Mouse (Mus musculus): ENCODE measurements around the gene Abtb2. TPM values are rescaled to one million over a fixed set of nuclear protein-coding genes. Genes with fewer than 3 reads are reported as not detected.
A peak's percentile ranks its signal among the peaks of the same experiment; 100 is the strongest.
"Not testable (repeated sequence)": the region's sequence is repeated elsewhere in the genome, so short reads cannot be mapped to it uniquely, and the experiment has no call there.

Abtb2 gene
- 14.1 and 15.9 TPM in 2 replicates for polyA plus RNA-seq (2014; fragmentation: Nextera tagmentation; extraction: Ambion mirVana)

DNA sequence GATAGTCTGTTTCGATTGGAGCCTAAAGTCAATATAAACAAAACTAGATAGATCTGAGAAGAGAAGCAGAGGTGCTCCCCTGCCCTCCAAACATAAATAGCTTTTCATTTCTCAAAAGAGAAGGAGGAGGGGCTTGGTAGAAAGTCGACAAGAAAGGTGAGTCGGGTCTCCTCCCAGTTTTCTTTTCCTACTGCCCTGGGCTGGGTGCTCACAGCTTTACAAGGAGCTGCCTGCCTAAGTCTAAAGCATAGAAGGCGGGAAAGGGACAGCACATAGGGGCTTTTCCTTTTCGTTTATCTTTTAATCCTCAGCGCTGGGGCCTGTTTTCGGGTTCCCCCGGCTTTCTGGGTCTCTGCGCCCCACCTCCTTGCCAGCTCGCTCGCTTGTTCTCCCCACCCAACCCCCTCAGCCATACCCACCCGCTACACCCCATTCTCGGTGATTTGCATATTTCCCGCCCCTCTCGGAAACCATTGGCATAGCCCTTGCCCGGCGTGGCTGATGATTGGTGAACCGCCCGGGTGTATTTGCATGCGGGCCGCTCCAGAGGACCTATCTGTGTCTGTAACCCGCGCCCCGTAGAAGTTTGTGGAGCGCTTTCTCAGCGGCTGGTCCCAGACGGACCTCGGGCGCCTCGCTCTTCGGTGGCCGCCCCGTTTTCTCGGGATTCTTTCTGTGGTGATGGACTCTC lies at the start of gene Abtb2:
TSS of gene Abtb2 (plus strand) at position 579 of the 691 bp plus-strand sequence.
- Histone ChIP-seq H3K9me3 (ENCODE audit: control insufficient read depth, low read length) (no peaks in the 10 kb centered on the region), H3K9ac (ENCODE audit: low read length) (peak within 1 kb of the TSS; percentile 71), H3K27ac (ENCODE audit: low read depth, low read length) (peak within 1 kb of the TSS; percentile 81), H3K4me3 (ENCODE audit: low read depth, low read length) (peak within 1 kb of the TSS; percentile 68), H3K4me1 (replicated peaks; ENCODE audit: control insufficient read depth, insufficient read depth, low read length) (peaks cover 23% of the 10 kb centered on the region; the same call in 1 of the 2 replicates), H3K36me3 (ENCODE audit: control insufficient read depth, insufficient read depth, low read length) (no peaks in the 10 kb centered on the region), H3K27me3 (ENCODE audit: control insufficient read depth, insufficient read depth, low read length) (peaks cover 4% of the 10 kb centered on the region; the same call in 1 of the 2 replicates), H3K4me2 (ENCODE audit: low read depth, low read length, severe bottlenecking) (peak within 1 kb of the TSS; percentile 93)
- ATAC-seq (replicated peaks; ENCODE audit: low FRiP score), result peak; percentile 94
- 1% methylated on average over 34 of the region's 34 CpGs for WGBS
- DNase-seq (ENCODE audit: low spot score), result peak; percentile 96

DNA sequence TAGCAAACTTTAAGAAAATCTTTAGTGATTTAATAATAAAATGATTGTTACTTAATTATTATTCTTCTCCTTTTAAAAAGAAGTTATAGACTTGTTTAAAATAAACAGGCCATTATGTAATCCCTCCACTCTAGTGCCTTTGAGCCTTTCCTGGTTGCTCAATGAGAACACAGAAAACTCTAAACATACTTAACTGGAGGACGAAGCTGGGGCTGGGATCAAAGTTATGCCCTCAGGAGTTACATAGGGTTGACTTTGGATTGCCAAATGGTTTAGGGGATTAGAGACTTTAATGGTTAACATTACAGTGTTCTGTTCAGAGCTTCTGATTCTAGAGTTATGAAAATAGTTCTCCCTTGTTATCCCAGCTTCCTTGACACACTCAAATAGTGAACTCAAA lies 49.6 kb upstream of the Abtb2 start:
- Histone ChIP-seq H3K27ac (ENCODE audit: low read depth, low read length) (no peak overlapping the region), H3K9me3 (ENCODE audit: control insufficient read depth, low read length) (no peaks in the 10 kb centered on the region), H3K4me2 (ENCODE audit: low read depth, low read length, severe bottlenecking) (no peak overlapping the region), H3K27me3 (ENCODE audit: control insufficient read depth, insufficient read depth, low read length) (no peaks in the 10 kb centered on the region), H3K4me1 (replicated peaks; ENCODE audit: control insufficient read depth, insufficient read depth, low read length) (no peaks in the 10 kb centered on the region), H3K4me3 (ENCODE audit: low read depth, low read length) (no peak overlapping the region), H3K9ac (ENCODE audit: low read length) (no peak overlapping the region), H3K36me3 (ENCODE audit: control insufficient read depth, insufficient read depth, low read length) (no peaks in the 10 kb centered on the region)
- DNase-seq (ENCODE audit: low spot score), result no peak
- WGBS, result 71% methylated on average over 1 of the region's 1 CpGs
- no peak for ATAC-seq (replicated peaks; ENCODE audit: low FRiP score)

DNA sequence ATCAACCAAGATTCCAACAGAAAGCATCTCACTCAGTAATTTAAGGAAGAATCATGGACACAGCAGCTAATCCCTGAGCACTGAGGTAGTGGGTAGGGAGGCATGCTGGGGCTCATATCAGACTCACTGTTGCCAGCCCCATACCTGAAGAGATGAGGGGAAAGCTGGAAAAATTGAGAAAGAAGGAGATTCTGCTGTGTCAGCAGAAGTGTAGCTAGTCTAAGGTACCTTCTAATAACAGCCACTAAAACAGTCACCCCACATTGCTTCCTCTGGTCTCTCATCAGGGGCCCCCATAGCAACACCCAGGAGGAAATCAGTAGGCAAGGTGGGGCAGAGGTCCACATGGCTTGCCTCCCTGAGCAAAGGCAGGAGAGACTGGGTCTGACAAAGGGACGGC lies 40.5 kb upstream of the Abtb2 start:
- DNase-seq (ENCODE audit: low spot score), result no peak
- Histone ChIP-seq H3K4me2 (ENCODE audit: low read depth, low read length, severe bottlenecking) (no peak overlapping the region), H3K9me3 (ENCODE audit: control insufficient read depth, low read length) (no peaks in the 10 kb centered on the region), H3K27ac (ENCODE audit: low read depth, low read length) (no peak overlapping the region), H3K9ac (ENCODE audit: low read length) (no peak overlapping the region), H3K4me1 (replicated peaks; ENCODE audit: control insufficient read depth, insufficient read depth, low read length) (no peaks in the 10 kb centered on the region), H3K36me3 (ENCODE audit: control insufficient read depth, insufficient read depth, low read length) (no peaks in the 10 kb centered on the region), H3K27me3 (ENCODE audit: control insufficient read depth, insufficient read depth, low read length) (no peaks in the 10 kb centered on the region), H3K4me3 (ENCODE audit: low read depth, low read length) (no peak overlapping the region)
- WGBS, result 96% methylated on average over 1 of the region's 1 CpGs
- no peak for ATAC-seq (replicated peaks; ENCODE audit: low FRiP score)

DNA sequence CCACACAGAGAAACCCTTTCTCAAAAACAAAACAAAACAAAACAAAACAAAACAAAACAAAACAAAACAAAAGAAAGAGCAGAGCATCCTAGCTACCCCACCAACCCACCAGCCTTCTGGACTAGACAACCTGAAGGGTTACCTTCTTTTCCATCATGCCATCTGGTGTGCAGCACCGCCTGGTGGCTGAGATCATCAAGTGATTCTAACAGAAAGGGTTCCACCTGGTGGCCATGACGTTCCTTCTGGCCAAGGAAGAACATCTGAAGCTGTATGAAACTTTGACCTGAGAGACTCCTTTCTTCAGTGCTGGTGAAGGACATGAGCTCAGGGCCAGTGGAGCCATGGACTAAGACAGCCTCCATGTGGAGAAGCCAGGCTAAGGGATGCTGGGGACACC lies 19.0 kb upstream of the Abtb2 start:
- Histone ChIP-seq H3K9ac (ENCODE audit: low read length) (no peak overlapping the region), H3K4me1 (replicated peaks; ENCODE audit: control insufficient read depth, insufficient read depth, low read length) (no peaks in the 10 kb centered on the region), H3K9me3 (ENCODE audit: control insufficient read depth, low read length) (no peaks in the 10 kb centered on the region), H3K36me3 (ENCODE audit: control insufficient read depth, insufficient read depth, low read length) (no peaks in the 10 kb centered on the region), H3K27me3 (ENCODE audit: control insufficient read depth, insufficient read depth, low read length) (no peaks in the 10 kb centered on the region), H3K27ac (ENCODE audit: low read depth, low read length) (no peak overlapping the region), H3K4me3 (ENCODE audit: low read depth, low read length) (no peak overlapping the region), H3K4me2 (ENCODE audit: low read depth, low read length, severe bottlenecking) (no peak overlapping the region)
- ATAC-seq (replicated peaks; ENCODE audit: low FRiP score) (no peak), DNase-seq (ENCODE audit: low spot score) (peak; percentile 58)
- WGBS, result 8% methylated on average over 2 of the region's 2 CpGs

DNA sequence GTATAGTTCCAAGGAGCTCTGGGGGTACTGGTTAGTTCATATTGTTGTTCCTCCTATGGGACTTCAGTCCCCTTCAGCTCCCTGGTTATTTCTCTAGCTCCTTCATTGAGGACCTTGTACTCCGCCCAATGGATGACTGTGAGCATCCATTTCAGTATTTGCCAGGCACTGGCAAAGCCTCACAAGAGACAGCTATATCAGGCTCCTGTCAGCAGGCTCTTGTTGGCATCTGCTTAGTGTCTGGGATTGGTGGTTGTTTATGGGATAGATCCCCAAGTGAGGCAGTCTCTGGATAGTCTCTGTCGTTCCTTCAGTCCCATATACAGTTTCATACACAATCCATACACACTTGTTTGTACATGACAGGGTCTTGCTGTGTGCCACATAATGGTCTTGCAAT lies 15.8 kb upstream of the Abtb2 start:
- DNase-seq (ENCODE audit: low spot score); H3K36me3 ChIP-seq (ENCODE audit: control insufficient read depth, insufficient read depth, low read length); H3K9ac ChIP-seq (ENCODE audit: low read length); H3K4me2 ChIP-seq (ENCODE audit: low read depth, low read length, severe bottlenecking); H3K4me1 ChIP-seq (replicated peaks; ENCODE audit: control insufficient read depth, insufficient read depth, low read length); H3K27ac ChIP-seq (ENCODE audit: low read depth, low read length); H3K27me3 ChIP-seq (ENCODE audit: control insufficient read depth, insufficient read depth, low read length); ATAC-seq (replicated peaks; ENCODE audit: low FRiP score); H3K9me3 ChIP-seq (ENCODE audit: control insufficient read depth, low read length); H3K4me3 ChIP-seq (ENCODE audit: low read depth, low read length): not testable (repeated sequence)
- WGBS, result 87% methylated on average over 2 of the region's 2 CpGs

DNA sequence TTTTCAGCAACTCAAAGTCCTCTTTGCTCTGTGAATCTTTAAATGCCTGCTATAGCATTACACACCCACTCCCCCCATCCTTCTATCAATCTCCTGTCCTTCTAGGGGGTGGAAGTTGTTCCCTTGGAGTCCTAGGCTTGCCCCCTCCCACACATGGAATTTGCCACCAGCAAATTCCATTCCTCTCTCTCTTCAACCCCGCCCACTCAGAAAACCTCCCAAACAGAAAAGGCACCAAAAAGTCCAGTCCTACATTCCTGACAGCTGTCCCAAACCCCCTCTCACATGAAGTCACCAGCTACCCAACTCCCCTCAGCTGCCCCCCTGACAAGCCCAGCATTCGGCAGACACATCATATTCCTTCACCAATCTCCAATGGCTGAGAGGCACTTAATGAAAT lies 12.1 kb upstream of the Abtb2 start:
- H3K27ac ChIP-seq (ENCODE audit: low read depth, low read length), result no peak overlapping the region
- no peaks in the 10 kb centered on the region for H3K36me3 ChIP-seq (ENCODE audit: control insufficient read depth, insufficient read depth, low read length)
- H3K4me2 ChIP-seq (ENCODE audit: low read depth, low read length, severe bottlenecking), result no peak overlapping the region
- no peaks in the 10 kb centered on the region for H3K27me3 ChIP-seq (ENCODE audit: control insufficient read depth, insufficient read depth, low read length)
- H3K9ac ChIP-seq (ENCODE audit: low read length), result no peak overlapping the region
- H3K9me3 ChIP-seq (ENCODE audit: control insufficient read depth, low read length), result no peaks in the 10 kb centered on the region
- WGBS, result 81% methylated on average over 2 of the region's 2 CpGs
- ATAC-seq (replicated peaks; ENCODE audit: low FRiP score) (no peak), DNase-seq (ENCODE audit: low spot score) (no peak)
- H3K4me1 ChIP-seq (replicated peaks; ENCODE audit: control insufficient read depth, insufficient read depth, low read length), result no peaks in the 10 kb centered on the region
- no peak overlapping the region for H3K4me3 ChIP-seq (ENCODE audit: low read depth, low read length)

DNA sequence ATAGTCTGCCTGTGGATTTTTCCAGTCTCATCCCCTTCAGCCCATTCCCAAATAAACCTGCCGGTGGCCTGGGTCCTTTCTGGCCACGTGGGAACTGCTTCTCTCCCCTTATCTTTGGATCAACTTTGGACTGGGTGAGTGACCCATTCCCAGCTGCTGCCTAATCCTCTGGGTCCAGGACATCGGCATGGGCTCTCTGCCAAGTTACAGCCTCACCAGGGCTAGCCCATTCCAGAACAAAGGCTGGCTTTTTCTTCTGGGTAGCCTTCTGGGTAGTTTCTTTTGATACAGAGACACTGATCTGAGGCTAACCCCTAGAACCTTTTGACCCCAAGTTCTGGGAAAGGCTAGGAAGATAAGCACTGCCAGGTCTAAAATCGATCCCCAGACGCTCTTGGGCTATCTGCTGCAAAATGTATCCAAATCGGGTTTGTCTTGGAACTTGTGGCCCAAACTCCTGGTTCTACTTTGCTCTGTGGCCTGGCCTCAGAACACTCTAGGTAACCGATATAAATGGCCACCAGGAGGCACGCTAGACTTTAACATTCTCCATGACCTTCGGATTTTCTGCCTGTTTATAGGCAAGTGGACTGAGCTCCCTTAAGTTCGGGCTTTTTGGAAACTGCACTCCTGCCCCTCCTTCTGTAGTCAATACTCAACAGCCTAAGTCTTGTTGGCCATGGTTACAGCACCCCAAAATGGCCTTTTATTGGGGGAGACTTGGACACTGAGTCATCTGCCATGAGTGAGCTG lies 9.8 kb upstream of the Abtb2 start:
- ATAC-seq (replicated peaks; ENCODE audit: low FRiP score) (no peak), DNase-seq (ENCODE audit: low spot score) (no peak)
- no peaks in the 10 kb centered on the region for H3K27me3 ChIP-seq (ENCODE audit: control insufficient read depth, insufficient read depth, low read length)
- no peak overlapping the region for H3K9ac ChIP-seq (ENCODE audit: low read length)
- no peaks in the 10 kb centered on the region for H3K36me3 ChIP-seq (ENCODE audit: control insufficient read depth, insufficient read depth, low read length)
- 63% methylated on average over 10 of the region's 10 CpGs for WGBS
- no peaks in the 10 kb centered on the region for H3K9me3 ChIP-seq (ENCODE audit: control insufficient read depth, low read length)
- H3K27ac ChIP-seq (ENCODE audit: low read depth, low read length), result no peak overlapping the region
- no peaks in the 10 kb centered on the region for H3K4me1 ChIP-seq (replicated peaks; ENCODE audit: control insufficient read depth, insufficient read depth, low read length)
- H3K4me3 ChIP-seq (ENCODE audit: low read depth, low read length), result no peak overlapping the region
- H3K4me2 ChIP-seq (ENCODE audit: low read depth, low read length, severe bottlenecking), result no peak overlapping the region

DNA sequence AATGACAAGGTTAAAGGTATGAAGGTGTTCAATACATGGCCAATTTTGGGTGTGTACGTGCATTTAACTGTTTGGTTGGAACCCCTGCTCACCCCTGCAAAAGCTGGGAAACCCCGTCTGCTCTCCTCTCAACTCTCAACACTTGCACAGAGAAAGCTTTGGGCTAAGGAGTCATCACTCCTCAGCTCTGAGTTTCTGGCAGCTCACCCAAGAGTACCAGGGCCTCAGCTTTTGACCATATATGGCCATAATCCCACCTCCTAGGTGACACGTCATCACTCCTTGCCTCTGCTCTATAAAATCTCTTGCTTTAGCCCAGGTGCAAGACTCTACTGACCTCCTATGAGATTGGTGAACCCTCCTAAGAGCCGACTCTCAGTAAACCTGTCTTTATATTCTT lies 5.2 kb upstream of the Abtb2 start:
- H3K9me3 ChIP-seq (ENCODE audit: control insufficient read depth, low read length), result no peaks in the 10 kb centered on the region
- no peak for DNase-seq (ENCODE audit: low spot score)
- H3K27me3 ChIP-seq (ENCODE audit: control insufficient read depth, insufficient read depth, low read length), result no peaks in the 10 kb centered on the region; the same call in 1 of the 2 replicates
- no peak overlapping the region for H3K4me3 ChIP-seq (ENCODE audit: low read depth, low read length)
- 75% methylated on average over 4 of the region's 4 CpGs for WGBS
- no peak overlapping the region for H3K27ac ChIP-seq (ENCODE audit: low read depth, low read length)
- no peak for ATAC-seq (replicated peaks; ENCODE audit: low FRiP score)
- peaks cover 9% of the 10 kb centered on the region; the same call in 1 of the 2 replicates for H3K4me1 ChIP-seq (replicated peaks; ENCODE audit: control insufficient read depth, insufficient read depth, low read length)
- no peaks in the 10 kb centered on the region for H3K36me3 ChIP-seq (ENCODE audit: control insufficient read depth, insufficient read depth, low read length)
- no peak overlapping the region for H3K9ac ChIP-seq (ENCODE audit: low read length)
- no peak overlapping the region for H3K4me2 ChIP-seq (ENCODE audit: low read depth, low read length, severe bottlenecking)

Data from forebrain, embryonic 11.5 days (tissue).